Mouse (Mus musculus) ES-Bruce4 (cell line): ENCODE measurements around the gene Gpatch3.
A peak's percentile ranks its signal among the peaks of the same experiment; 100 is the strongest.

ENCODE experiments used
- CTCF ChIP-seq: IDR thresholded peaks from one replicate; pipeline ENCODE4 v1.8.1; 2011; ENCODE audit warnings: low read depth, low read length
- EP300 ChIP-seq: IDR thresholded peaks from 2 replicates; pipeline ENCODE4 v1.6.1; 2011; ENCODE audit warnings: low read depth, low read length; ENCODE audit not compliant: insufficient read depth

- no peak for TF ChIP-seq CTCF
- peak; percentile 75; the same call in 1 of the 2 replicates for TF ChIP-seq EP300
Measured at GRCm38 (mm10) chr4:133604175-133604574, 29.6 kb downstream of the Gpatch3 start.
